ENCODE assay signal across 7 mouse cellular contexts in genomic region chr2:66409740-66410290, GRCm38 (mm10). TPM values are rescaled to one million over a fixed set of nuclear protein-coding genes. Genes with fewer than 3 reads are reported as not detected.
DNase-seq lines count a peak whose midpoint lies in the region; ATAC-seq and TF ChIP-seq lines count a peak whose summit lies in the region.

No protein-coding gene starts in this region.

- peak overlapping the region; percentile 56 for H3K4me2 ChIP-seq in hindbrain, embryonic 11.5 days (replicated peaks; ENCODE audit: low read depth, low read length)

- WGBS in hindbrain, embryonic 11.5 days, result 1% methylated on average over 14 of the region's 14 CpGs

- no peak overlapping the region for H3K27ac ChIP-seq in ES-Bruce4 (ENCODE audit: insufficient read depth, low read length)
- H3K27ac ChIP-seq in bone marrow macrophage, adult 2 months (ENCODE audit: insufficient read depth, low read depth, low read length), result no peak overlapping the region
- no peak overlapping the region for H3K27ac ChIP-seq in embryonic fibroblast, embryonic 13.5 days (ENCODE audit: insufficient read depth, low read length)
- no peak overlapping the region for H3K27ac ChIP-seq in hindbrain, embryonic 11.5 days (ENCODE audit: low read depth, low read length)

- no peaks in the 10 kb centered on the region for H3K27me3 ChIP-seq in ES-Bruce4 (ENCODE audit: control insufficient read depth, insufficient read depth, low read length, poor library complexity, severe bottlenecking)
- no peaks in the 10 kb centered on the region for H3K27me3 ChIP-seq in hindbrain, embryonic 11.5 days (ENCODE audit: control insufficient read depth, insufficient read depth, low read length)

- no peak for TF ChIP-seq CTCF in ES-Bruce4 (IDR thresholded peaks at IDR 0.05; ENCODE audit: low read depth, low read length)
- TF ChIP-seq CTCF in bone marrow macrophage, adult 2 months (IDR thresholded peaks at IDR 0.05; ENCODE audit: low read depth, low read length), result peak; percentile 44; the same call in 1 of the 2 replicates
- no peak for TF ChIP-seq CTCF in embryonic fibroblast, embryonic 13.5 days (IDR thresholded peaks at IDR 0.05; ENCODE audit: borderline replicate concordance, insufficient read depth, low read length)

- no peak overlapping the region for H3K9ac ChIP-seq in ES-Bruce4 (ENCODE audit: low read depth, poor library complexity, severe bottlenecking)
- H3K9ac ChIP-seq in hindbrain, embryonic 11.5 days (ENCODE audit: low read depth, low read length), result peak overlapping the region; percentile 29; the same call in 1 of the 2 replicates

- H3K9me3 ChIP-seq in ES-Bruce4 (replicated peaks; ENCODE audit: control insufficient read depth, insufficient read depth, low read length, poor library complexity, severe bottlenecking), result no peaks in the 10 kb centered on the region
- H3K9me3 ChIP-seq in hindbrain, embryonic 11.5 days (ENCODE audit: control insufficient read depth, low read length), result no peaks in the 10 kb centered on the region

- DNase-seq in hindbrain, embryonic 11.5 days (ENCODE audit: low spot score), result peak; percentile 78
- DNase-seq in layer of hippocampus, postnatal 14 days (ENCODE audit: low spot score in 2 of 2), result peak; percentile 60 to 80
- peak; percentile 59 for DNase-seq in lung, postnatal 36 days
- DNase-seq in right cerebral cortex, postnatal 25 days, result peak; percentile 46

- H3K4me1 ChIP-seq in ES-Bruce4 (ENCODE audit: control insufficient read depth, insufficient read depth, low read length), result no peaks in the 10 kb centered on the region
- H3K4me1 ChIP-seq in bone marrow macrophage, adult 2 months (ENCODE audit: control insufficient read depth, insufficient read depth, low read length), result 0 out of 2 replicates have a peak, but pooled peaks cover 3% of the 10 kb centered on the region
- H3K4me1 ChIP-seq in embryonic fibroblast, embryonic 13.5 days (ENCODE audit: control insufficient read depth, insufficient read depth, low read length), result no peaks in the 10 kb centered on the region
- H3K4me1 ChIP-seq in hindbrain, embryonic 11.5 days (replicated peaks; ENCODE audit: control insufficient read depth, insufficient read depth, low read length), result no peaks in the 10 kb centered on the region; the same call in 1 of the 2 replicates

- ATAC-seq in hindbrain, embryonic 11.5 days (ENCODE audit: low FRiP score), result peak; percentile 85

- TF ChIP-seq EP300 in ES-Bruce4 (IDR thresholded peaks at IDR 0.05; ENCODE audit: insufficient read depth, low read depth, low read length), result no peak

- no peaks in the 10 kb centered on the region for H3K36me3 ChIP-seq in ES-Bruce4 (ENCODE audit: control insufficient read depth, insufficient read depth, low read length, poor library complexity, severe bottlenecking)
- H3K36me3 ChIP-seq in hindbrain, embryonic 11.5 days (ENCODE audit: control insufficient read depth, insufficient read depth, low read length), result no peaks in the 10 kb centered on the region

- no peak for TF ChIP-seq POLR2A in ES-Bruce4 (IDR thresholded peaks at IDR 0.05; ENCODE audit: insufficient read depth, low read length)
- no peak for TF ChIP-seq POLR2A in bone marrow macrophage, adult 2 months (IDR thresholded peaks at IDR 0.05; ENCODE audit: borderline replicate concordance, low read depth, low read length)
- no peak for TF ChIP-seq POLR2A in embryonic fibroblast, embryonic 13.5 days (IDR thresholded peaks at IDR 0.05; ENCODE audit: low read depth, low read length)

- H3K4me3 ChIP-seq in ES-Bruce4 (ENCODE audit: low read depth, low read length), result peak overlapping the region; percentile 45
- H3K4me3 ChIP-seq in bone marrow macrophage, adult 2 months (ENCODE audit: insufficient read depth, low read length), result peak overlapping the region; percentile 41
- peak overlapping the region; percentile 36 for H3K4me3 ChIP-seq in embryonic fibroblast, embryonic 13.5 days (ENCODE audit: insufficient read depth, low read length)
- H3K4me3 ChIP-seq in hindbrain, embryonic 11.5 days (ENCODE audit: low read depth, low read length), result peak overlapping the region; percentile 44

RNA-seq across cellular contexts. Expression of gene Scn1a, which starts 30.8 kb away (rescaled TPM):
- polyA plus RNA-seq in ES-Bruce4 (2011; ENCODE audit: insufficient read depth, insufficient read length, low read depth, missing spikeins), result 0.23 and 0.25 TPM in 2 replicates
- 0.28 TPM in 1 of 2 replicates, not detected in the other for polyA plus RNA-seq in bone marrow macrophage, adult 2 months (2012; ENCODE audit: insufficient read depth, insufficient read length, missing spikeins)
- 0.14 and 0.17 TPM in 2 replicates for polyA plus RNA-seq in embryonic fibroblast, embryonic 13.5 days (2011; ENCODE audit: insufficient read length, low read depth, missing spikeins)
- 2.3 and 2.4 TPM in 2 replicates for polyA plus RNA-seq in hindbrain, embryonic 11.5 days (2014; fragmentation: Nextera tagmentation; extraction: Ambion mirVana)
- 10 to 100 TPM; 49.6 to 60.0 TPM for total RNA-seq in layer of hippocampus, postnatal 14 days (2021)
